Mouse (Mus musculus): ENCODE data around the gene Tex14. TPM values are rescaled to one million over a fixed set of nuclear protein-coding genes. Genes with fewer than 3 reads are reported as not detected.
A peak's percentile ranks its signal among the peaks of the same experiment; 100 is the strongest.

Tex14 gene
- polyA plus RNA-seq (2015; fragmentation: Nextera tagmentation; extraction: Ambion mirVana), result 1.7 and 2.0 TPM in 2 replicates

DNA sequence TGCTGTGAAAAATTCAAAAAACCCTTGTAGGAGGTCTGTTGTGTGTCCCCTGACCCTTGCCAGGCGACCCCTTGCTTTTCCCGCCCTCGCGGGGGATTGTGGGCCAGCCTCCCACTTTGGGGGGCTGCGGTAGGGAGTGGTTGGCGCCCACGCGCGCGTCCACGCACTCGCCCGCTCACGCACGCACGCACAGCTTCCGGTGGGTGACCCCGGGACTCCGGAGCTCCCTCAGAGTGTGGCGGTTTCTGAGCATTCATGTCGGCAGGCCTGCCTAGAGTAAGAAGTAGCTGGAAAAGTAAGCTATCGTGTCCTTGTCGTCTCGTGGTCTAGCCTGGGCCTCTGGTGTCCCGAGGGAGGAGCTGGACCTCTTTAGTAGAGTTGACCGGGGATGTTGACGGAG, at the start of gene Tex14, which contains the start of gene Rad51c:
TSS of gene Tex14 (plus strand) at position 190 of the 400 bp plus-strand sequence.
TSS of gene Rad51c (minus strand) at position 79 of the 400 bp plus-strand sequence.
- WGBS, result 69% methylated on average over 27 of the region's 27 CpGs
- peak within 1 kb of the TSS; percentile 95 for H3K27ac ChIP-seq (replicated peaks)
- H3K4me2 ChIP-seq (replicated peaks), result peak within 1 kb of the TSS; percentile 69
- H3K9me3 ChIP-seq (replicated peaks), result no peaks in the 10 kb centered on the region
- H3K36me3 ChIP-seq, result peaks cover 7% of the 10 kb centered on the region; the same call in 1 of the 2 replicates
- no peaks in the 10 kb centered on the region for H3K27me3 ChIP-seq
- H3K4me3 ChIP-seq (replicated peaks), result peak within 1 kb of the TSS; percentile 64
- no peak for ATAC-seq (ENCODE audit: insufficient number of reproducible peaks, low FRiP score, low TSS enrichment, low read depth)
- H3K4me1 ChIP-seq, result peaks cover 6% of the 10 kb centered on the region
- peak within 1 kb of the TSS; percentile 64 for H3K9ac ChIP-seq

DNA sequence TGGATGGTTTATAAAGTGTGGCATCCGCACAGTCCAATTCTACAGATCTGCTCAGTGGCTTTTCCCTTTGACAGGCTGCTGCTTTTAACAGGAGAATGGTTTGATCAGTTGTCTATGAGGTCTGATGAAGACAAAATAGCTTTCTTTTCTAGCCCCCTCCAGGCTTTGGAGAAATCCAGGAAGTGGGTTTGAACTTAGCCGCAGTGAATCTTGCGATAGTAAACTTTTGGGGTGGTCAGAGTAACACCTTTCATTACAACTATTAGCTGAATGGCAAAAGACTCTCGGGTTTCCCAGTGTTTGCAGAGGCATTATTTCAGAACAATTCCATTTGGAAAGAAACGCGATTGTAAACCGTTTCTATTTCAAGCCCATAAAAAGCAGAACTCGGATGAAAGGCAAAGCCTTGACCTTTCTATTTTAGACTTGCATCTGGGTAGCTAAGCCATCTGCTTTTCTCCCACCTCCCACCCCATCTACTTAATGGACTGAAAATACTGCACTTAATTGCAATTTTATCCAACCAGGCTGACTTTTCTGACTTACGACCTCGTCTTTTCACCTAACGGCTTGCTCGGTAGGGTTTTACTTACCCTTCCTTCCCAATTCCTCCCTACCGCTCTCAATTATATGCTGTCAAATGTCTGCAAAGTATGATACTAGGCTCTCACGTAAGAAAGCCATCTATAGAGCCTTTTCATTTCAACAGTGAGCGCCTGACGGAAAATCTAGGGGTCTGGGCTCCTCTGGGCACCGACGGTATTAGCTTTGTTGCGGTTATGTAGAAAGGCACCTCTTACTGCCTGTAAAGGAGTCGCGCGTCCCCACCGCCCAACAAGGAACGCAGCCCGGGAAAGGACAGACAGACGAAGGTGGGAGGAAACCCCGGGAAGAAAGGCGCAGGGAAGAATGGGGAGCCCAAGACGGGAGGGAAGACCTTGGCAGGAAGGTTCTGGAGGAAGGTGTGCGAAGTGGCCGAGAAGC, 47.3 kb upstream of the Tex14 start:
- peak overlapping the region; percentile 70 for H3K4me3 ChIP-seq (replicated peaks)
- H3K36me3 ChIP-seq, result no peaks in the 10 kb centered on the region
- no peak overlapping the region for H3K27ac ChIP-seq (replicated peaks)
- no peak for ATAC-seq (ENCODE audit: insufficient number of reproducible peaks, low FRiP score, low TSS enrichment, low read depth)
- peak overlapping the region; percentile 35 for H3K9ac ChIP-seq
- H3K9me3 ChIP-seq (replicated peaks), result no peaks in the 10 kb centered on the region
- 6% methylated on average over 31 of the region's 31 CpGs for WGBS
- peaks cover 16% of the 10 kb centered on the region for H3K4me1 ChIP-seq
- H3K4me2 ChIP-seq (replicated peaks), result peak overlapping the region; percentile 97
- H3K27me3 ChIP-seq, result peaks cover 37% of the 10 kb centered on the region

DNA sequence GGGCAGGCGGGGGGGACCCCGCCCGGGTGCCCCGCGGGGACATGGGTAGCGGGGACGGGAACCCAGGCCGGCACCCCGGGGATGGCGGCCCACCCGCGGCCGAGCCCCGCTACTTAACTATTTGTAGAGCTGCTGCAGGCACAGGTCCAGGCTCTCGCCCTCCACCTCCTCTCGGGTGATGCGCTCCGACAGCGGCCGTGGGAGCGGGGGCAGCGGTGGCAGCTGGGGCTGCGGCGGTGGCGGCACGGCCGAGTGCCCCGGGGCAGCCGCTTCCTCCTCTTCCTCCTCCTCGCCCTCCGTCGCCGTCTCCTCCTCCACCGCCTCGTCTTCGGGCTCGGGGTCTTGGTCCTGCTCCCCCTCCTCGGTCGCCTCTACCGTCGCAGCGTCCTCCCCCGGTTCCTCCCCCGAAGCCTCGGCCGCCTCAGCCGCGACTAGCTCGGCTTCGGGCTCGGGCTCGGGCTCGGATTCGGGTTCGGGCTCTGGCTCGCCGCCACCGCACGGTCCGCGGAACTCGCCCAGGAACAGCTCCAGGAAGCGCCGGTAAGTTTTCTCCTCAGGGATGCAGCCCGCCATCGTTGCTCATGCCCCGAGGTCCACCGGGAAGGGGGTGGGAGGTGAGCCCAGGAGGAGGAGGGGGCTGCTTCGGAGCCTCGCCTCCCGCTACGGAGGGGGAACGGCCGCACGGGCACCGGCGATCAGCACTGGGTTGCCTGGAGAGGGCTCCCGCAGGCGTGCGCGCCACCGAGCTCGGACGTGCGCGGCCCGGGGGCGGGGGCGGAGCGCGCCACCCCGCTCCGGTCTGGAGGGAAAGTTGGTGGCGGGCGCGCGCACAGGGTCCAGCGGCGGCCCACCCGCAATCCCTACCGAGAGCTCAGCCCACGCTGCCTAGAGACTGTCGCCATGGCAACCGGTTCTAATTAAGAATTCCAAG, 46.3 kb upstream of the Tex14 start, which contains the start of gene Ppm1e:
TSS of gene Ppm1e (minus strand) at position 693 of the 931 bp plus-strand sequence.
- Histone ChIP-seq H3K36me3 (no peaks in the 10 kb centered on the region), H3K27ac (replicated peaks) (no peak within 1 kb of the TSS), H3K9ac (peak within 1 kb of the TSS; percentile 35), H3K27me3 (peaks cover 37% of the 10 kb centered on the region), H3K9me3 (replicated peaks) (no peaks in the 10 kb centered on the region), H3K4me2 (replicated peaks) (peak within 1 kb of the TSS; percentile 97), H3K4me1 (peaks cover 16% of the 10 kb centered on the region), H3K4me3 (replicated peaks) (peak within 1 kb of the TSS; percentile 70)
- ATAC-seq (ENCODE audit: insufficient number of reproducible peaks, low FRiP score, low TSS enrichment, low read depth), result peak; percentile 92
- WGBS, result under 1% methylated on average over 91 of the region's 104 CpGs

DNA sequence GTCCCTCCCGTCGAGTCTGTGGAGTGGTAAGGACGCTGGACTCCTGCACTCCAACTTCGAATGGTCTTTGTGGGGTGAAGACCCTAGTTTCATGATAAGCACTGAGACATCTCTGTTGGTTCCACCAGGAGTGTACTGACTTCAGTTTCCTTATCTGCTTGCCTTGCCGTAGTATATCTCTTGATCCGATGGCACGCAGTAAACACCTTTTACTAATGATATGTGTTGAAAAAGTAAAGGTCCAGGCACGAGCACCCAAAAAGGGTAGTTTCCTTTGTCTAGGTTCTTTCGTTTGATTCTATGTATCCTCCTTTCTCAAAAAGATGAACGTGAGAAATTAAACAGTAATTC, 45.6 kb upstream of the Tex14 start:
- ATAC-seq (ENCODE audit: insufficient number of reproducible peaks, low FRiP score, low TSS enrichment, low read depth), result no peak
- Histone ChIP-seq H3K27ac (replicated peaks) (no peak overlapping the region), H3K27me3 (peaks cover 37% of the 10 kb centered on the region), H3K36me3 (no peaks in the 10 kb centered on the region), H3K9me3 (replicated peaks) (no peaks in the 10 kb centered on the region), H3K4me1 (peaks cover 16% of the 10 kb centered on the region), H3K9ac (0 out of 2 replicates have a peak overlapping the region, but pooled peaks have one; percentile 35), H3K4me2 (replicated peaks) (peak overlapping the region; percentile 97), H3K4me3 (replicated peaks) (peak overlapping the region; percentile 70)
- 14% methylated on average over 10 of the region's 10 CpGs for WGBS

- WGBS, result 92% methylated on average over 5 of the region's 5 CpGs
- Histone ChIP-seq H3K4me2 (replicated peaks) (no peak overlapping the region), H3K36me3 (no peaks in the 10 kb centered on the region), H3K27ac (replicated peaks) (no peak overlapping the region), H3K4me1 (no peaks in the 10 kb centered on the region), H3K4me3 (replicated peaks) (no peak overlapping the region), H3K9me3 (replicated peaks) (no peaks in the 10 kb centered on the region), H3K27me3 (peaks cover 7% of the 10 kb centered on the region), H3K9ac (no peak overlapping the region)
- no peak for ATAC-seq (ENCODE audit: insufficient number of reproducible peaks, low FRiP score, low TSS enrichment, low read depth)
These were observed 39.7 kb upstream of the Tex14 start for GRCm38 (mm10) chr11:87365120-87365519.

DNA sequence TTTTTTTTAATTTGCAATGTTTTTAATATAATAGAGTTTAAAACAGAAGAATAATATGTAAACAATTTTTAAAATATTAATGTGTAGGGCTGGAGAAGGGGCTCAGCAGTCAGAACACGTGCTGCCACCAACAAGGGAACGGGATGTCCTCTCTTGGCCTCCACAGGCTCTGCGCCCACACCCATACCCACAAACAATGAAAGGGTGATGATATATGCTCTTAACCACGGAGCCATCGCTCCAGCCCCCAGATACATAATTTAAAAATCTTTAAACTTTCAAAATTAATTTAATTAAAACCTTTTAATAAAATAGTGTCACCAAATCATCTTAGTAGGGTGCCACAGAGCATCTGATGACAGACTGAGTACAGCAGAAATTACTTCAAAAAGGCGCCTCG, 37.8 kb upstream of the Tex14 start:
- Histone ChIP-seq H3K4me3 (replicated peaks) (no peak overlapping the region), H3K27me3 (no peaks in the 10 kb centered on the region), H3K36me3 (no peaks in the 10 kb centered on the region), H3K9me3 (replicated peaks) (no peaks in the 10 kb centered on the region), H3K4me2 (replicated peaks) (no peak overlapping the region), H3K27ac (replicated peaks) (no peak overlapping the region), H3K9ac (no peak overlapping the region), H3K4me1 (no peaks in the 10 kb centered on the region)
- ATAC-seq (ENCODE audit: insufficient number of reproducible peaks, low FRiP score, low TSS enrichment, low read depth), result no peak
- WGBS, result 84% methylated on average over 7 of the region's 7 CpGs

DNA sequence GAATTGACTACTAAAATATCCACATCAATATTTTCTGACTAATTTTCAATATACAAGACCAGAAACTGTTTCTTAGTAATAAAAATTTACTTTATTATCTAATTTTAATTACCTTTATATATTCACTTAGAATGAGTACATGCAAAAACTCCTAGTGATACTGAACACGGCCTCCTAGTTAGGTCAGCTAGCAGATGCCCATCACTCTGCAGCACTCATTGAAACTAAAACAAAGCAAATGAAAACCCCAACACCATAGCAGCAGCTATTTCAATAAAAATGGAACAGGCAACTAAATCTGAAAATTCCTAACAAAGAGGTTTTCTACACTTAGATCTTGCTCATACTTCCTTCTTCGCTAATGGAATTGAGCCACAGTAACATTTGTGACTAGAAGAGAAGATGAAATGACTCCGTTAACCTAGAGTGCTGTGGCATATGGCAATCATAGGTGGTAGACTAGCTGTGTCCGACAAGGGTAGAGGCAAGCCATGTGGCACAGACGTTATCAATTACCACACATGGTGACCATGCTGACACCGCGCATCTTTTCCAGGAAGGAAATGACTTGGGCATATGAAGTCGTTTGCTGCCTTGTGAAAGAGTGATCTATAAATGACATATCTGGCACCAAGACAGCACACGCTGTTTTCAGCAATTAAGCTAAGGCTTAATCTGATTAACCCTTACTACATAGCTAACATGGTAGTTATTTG, 36.8 kb upstream of the Tex14 start:
- no peak overlapping the region for H3K4me3 ChIP-seq (replicated peaks)
- no peak overlapping the region for H3K9ac ChIP-seq
- no peak overlapping the region for H3K4me2 ChIP-seq (replicated peaks)
- H3K27me3 ChIP-seq, result no peaks in the 10 kb centered on the region
- no peaks in the 10 kb centered on the region for H3K4me1 ChIP-seq
- WGBS, result 54% methylated on average over 9 of the region's 9 CpGs
- H3K27ac ChIP-seq (replicated peaks), result no peak overlapping the region
- H3K36me3 ChIP-seq, result no peaks in the 10 kb centered on the region
- H3K9me3 ChIP-seq (replicated peaks), result no peaks in the 10 kb centered on the region
- ATAC-seq (ENCODE audit: insufficient number of reproducible peaks, low FRiP score, low TSS enrichment, low read depth), result no peak

DNA sequence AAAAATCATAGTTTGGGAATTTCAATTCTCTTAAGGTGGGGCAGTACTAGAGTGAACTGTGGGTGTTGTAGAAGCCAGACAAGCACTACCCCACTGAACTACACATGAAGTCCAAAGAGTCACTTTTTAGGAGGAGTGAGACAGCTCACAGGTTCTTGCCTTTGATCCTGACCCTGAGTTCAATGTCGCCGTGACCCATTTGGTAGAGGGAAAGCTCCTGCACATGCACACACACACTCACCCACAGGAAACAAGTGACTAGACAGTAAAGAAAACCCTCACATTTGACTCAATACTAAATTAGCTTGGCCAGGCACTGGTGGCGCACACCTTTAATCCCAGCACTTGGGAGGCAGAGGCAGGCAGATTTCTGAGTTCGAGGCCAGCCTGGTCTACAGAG, 20.3 kb upstream of the Tex14 start:
- Histone ChIP-seq H3K27ac (replicated peaks) (no peak overlapping the region), H3K4me2 (replicated peaks) (no peak overlapping the region), H3K4me3 (replicated peaks) (no peak overlapping the region), H3K9me3 (replicated peaks) (no peaks in the 10 kb centered on the region), H3K9ac (no peak overlapping the region), H3K36me3 (no peaks in the 10 kb centered on the region), H3K27me3 (no peaks in the 10 kb centered on the region), H3K4me1 (no peaks in the 10 kb centered on the region)
- 92% methylated on average over 4 of the region's 4 CpGs for WGBS
- ATAC-seq (ENCODE audit: insufficient number of reproducible peaks, low FRiP score, low TSS enrichment, low read depth), result no peak

DNA sequence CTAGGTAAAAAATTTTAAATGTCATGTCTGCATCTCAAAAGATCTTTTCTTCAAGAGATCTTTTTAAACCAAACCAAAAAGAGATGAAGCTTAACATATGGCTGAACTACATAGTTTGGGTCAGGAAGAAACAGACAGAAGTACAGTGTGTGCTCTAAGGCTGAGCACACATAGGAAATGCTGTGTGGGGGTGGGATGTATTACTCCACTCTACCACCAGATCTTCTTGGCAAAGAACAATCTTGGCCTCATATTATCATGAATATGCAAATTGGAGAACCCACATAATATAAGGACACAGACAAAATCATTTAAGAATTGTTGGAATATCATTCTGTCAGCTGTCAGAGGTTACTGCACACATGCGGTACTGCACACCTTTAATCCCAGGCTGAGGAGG, 19.2 kb upstream of the Tex14 start:
- H3K27ac ChIP-seq (replicated peaks), result no peak overlapping the region
- no peak overlapping the region for H3K9ac ChIP-seq
- no peaks in the 10 kb centered on the region for H3K9me3 ChIP-seq (replicated peaks)
- H3K27me3 ChIP-seq, result no peaks in the 10 kb centered on the region
- WGBS, result 85% methylated on average over 1 of the region's 1 CpGs
- H3K4me1 ChIP-seq, result no peaks in the 10 kb centered on the region
- no peak for ATAC-seq (ENCODE audit: insufficient number of reproducible peaks, low FRiP score, low TSS enrichment, low read depth)
- H3K36me3 ChIP-seq, result no peaks in the 10 kb centered on the region
- no peak overlapping the region for H3K4me3 ChIP-seq (replicated peaks)
- no peak overlapping the region for H3K4me2 ChIP-seq (replicated peaks)

DNA sequence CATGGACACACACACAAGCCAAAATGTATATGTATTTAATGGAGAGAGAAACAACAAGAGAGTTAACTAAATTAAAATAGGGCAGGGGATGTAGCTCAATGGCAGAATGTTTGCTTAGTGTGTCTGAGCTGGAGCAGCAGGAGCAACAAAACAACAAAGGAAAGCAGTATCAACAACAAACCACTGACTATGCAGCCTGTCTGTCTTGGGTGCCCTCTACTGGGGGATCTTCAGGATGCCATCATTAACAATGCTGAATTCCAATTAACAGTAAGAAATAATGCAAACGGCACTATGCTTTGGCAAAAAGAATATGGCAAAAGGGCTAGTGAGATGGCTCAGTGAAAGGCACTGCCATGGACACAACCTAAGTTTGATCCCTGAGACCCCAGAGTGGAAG, 11.0 kb upstream of the Tex14 start:
- Histone ChIP-seq H3K4me1 (no peaks in the 10 kb centered on the region), H3K4me2 (replicated peaks) (no peak overlapping the region), H3K27ac (replicated peaks) (no peak overlapping the region), H3K27me3 (no peaks in the 10 kb centered on the region), H3K9ac (no peak overlapping the region), H3K9me3 (replicated peaks) (no peaks in the 10 kb centered on the region), H3K4me3 (replicated peaks) (no peak overlapping the region), H3K36me3 (0 out of 2 replicates have a peak, but pooled peaks cover 6% of the 10 kb centered on the region)
- WGBS, result 42% methylated on average over 1 of the region's 1 CpGs
- ATAC-seq (ENCODE audit: insufficient number of reproducible peaks, low FRiP score, low TSS enrichment, low read depth), result no peak

Measured in embryonic facial prominence, embryonic 15.5 days (tissue).